Mouse (Mus musculus) hindbrain, embryonic 10.5 days (tissue): ENCODE data around the gene Kdelr2. TPM values are rescaled to one million over a fixed set of nuclear protein-coding genes. Genes with fewer than 3 reads are reported as not detected.

ENCODE experiments used
- DNase-seq: peaks from one replicate; pipeline ENCODE4 v3.0.0-alpha.2; 2017; ENCODE audit warnings: low spot score
- H3K27ac ChIP-seq: fragments of 300-500 bp; sonication (generic); 2 replicates; pipeline ENCODE4 v1.5.1; 2016; ENCODE audit warnings: mild to moderate bottlenecking, moderate library complexity
- H3K27me3 ChIP-seq: fragments of 300-500 bp; sonication (generic); 2 replicates; pipeline ENCODE4 v1.6.1; 2016; ENCODE audit warnings: mild to moderate bottlenecking; ENCODE audit not compliant: poor library complexity, insufficient read depth, severe bottlenecking
- H3K36me3 ChIP-seq: fragments of 300-500 bp; sonication (generic); 2 replicates; pipeline ENCODE4 v1.6.1; 2016; ENCODE audit warnings: mild to moderate bottlenecking, moderate library complexity
- H3K4me1 ChIP-seq: fragments of 300-500 bp; sonication (generic); replicated peaks from 2 replicates; pipeline ENCODE4 v1.6.1; 2016; ENCODE audit warnings: mild to moderate bottlenecking
- H3K4me3 ChIP-seq: fragments of 300-500 bp; sonication (generic); 2 replicates; pipeline ENCODE4 v1.5.1; 2016; ENCODE audit warnings: mild to moderate bottlenecking, moderate library complexity
- H3K9me3 ChIP-seq: fragments of 300-500 bp; sonication (generic); 2 replicates; pipeline ENCODE4 v1.6.1; 2016; ENCODE audit warnings: mild to moderate bottlenecking, moderate library complexity
- WGBS: fragments of 180-500 bp; shearing (Covaris S2); methylation state at CpG from one replicate; pipeline ENCODE4 v1.1.7; 2016; 5-methylcytosine and 5-hydroxymethylcytosine counted together
- polyA plus RNA-seq: library from polyadenylated mRNA; unstranded; fragments of >200 nt; fragmentation: Nextera tagmentation; extraction: Ambion mirVana; gene quantifications from 2 replicates; pipeline ENCODE4 v1.2.1, GENCODE M21; 2016

Gene Kdelr2
- polyA plus RNA-seq, 1 experiment from 2014 or later, result 179 TPM

- 83% methylated on average over 3 of the region's 3 CpGs for WGBS
- H3K36me3 ChIP-seq, result peaks cover 83% of the 10 kb centered on the region
Measured at GRCm38 (mm10) chr5:143409239-143409638, 5.6 kb downstream of the Kdelr2 start.

GRCm38 (mm10) chr5:143410841-143411395 lies 7.3 kb downstream of the Kdelr2 start:
- peaks cover 86% of the 10 kb centered on the region for H3K36me3 ChIP-seq
- WGBS, result 86% methylated on average over 4 of the region's 4 CpGs
- no peak overlapping the region for H3K27ac ChIP-seq
- H3K9me3 ChIP-seq, result 0 out of 2 replicates have a peak, but pooled peaks cover 2% of the 10 kb centered on the region
- DNase-seq, result no peak
- H3K27me3 ChIP-seq, result no peaks in the 10 kb centered on the region
- no peaks in the 10 kb centered on the region for H3K4me1 ChIP-seq
- no peak overlapping the region for H3K4me3 ChIP-seq

More at GRCm38 (mm10) chr5:143409239-143409638, 5.6 kb downstream of the Kdelr2 start:
- H3K27me3 ChIP-seq, result no peaks in the 10 kb centered on the region
- no peak overlapping the region for H3K27ac ChIP-seq
- H3K4me1 ChIP-seq, result peaks cover 14% of the 10 kb centered on the region
- 0 out of 2 replicates have a peak, but pooled peaks cover 2% of the 10 kb centered on the region for H3K9me3 ChIP-seq
- no peak for DNase-seq
- no peak overlapping the region for H3K4me3 ChIP-seq

GRCm38 (mm10) chr5:143421484-143421883 lies 17.8 kb downstream of the Kdelr2 start:
- no peaks in the 10 kb centered on the region for H3K27me3 ChIP-seq
- no peak overlapping the region for H3K27ac ChIP-seq
- DNase-seq, result no peak
- peaks cover 4% of the 10 kb centered on the region; the same call in 1 of the 2 replicates for H3K9me3 ChIP-seq
- H3K4me3 ChIP-seq, result no peak overlapping the region
- peaks cover 69% of the 10 kb centered on the region for H3K36me3 ChIP-seq
- no peaks in the 10 kb centered on the region for H3K4me1 ChIP-seq
- WGBS, result 92% methylated on average over 4 of the region's 4 CpGs

- WGBS, result 84% methylated on average over 4 of the region's 4 CpGs
- Histone ChIP-seq H3K27ac (no peak overlapping the region), H3K36me3 (peaks cover 54% of the 10 kb centered on the region), H3K27me3 (no peaks in the 10 kb centered on the region), H3K4me3 (no peak overlapping the region), H3K4me1 (no peaks in the 10 kb centered on the region), H3K9me3 (no peaks in the 10 kb centered on the region)
- no peak for DNase-seq
Measured at GRCm38 (mm10) chr5:143422990-143423389, 19.4 kb downstream of the Kdelr2 start.

- peak; percentile 56 for DNase-seq
- H3K27ac ChIP-seq, result no peak overlapping the region
- no peaks in the 10 kb centered on the region for H3K4me1 ChIP-seq
- no peaks in the 10 kb centered on the region for H3K9me3 ChIP-seq
- H3K27me3 ChIP-seq, result no peaks in the 10 kb centered on the region
- H3K36me3 ChIP-seq, result peaks cover 43% of the 10 kb centered on the region
- no peak overlapping the region for H3K4me3 ChIP-seq
- 39% methylated on average over 6 of the region's 6 CpGs for WGBS
Measured at GRCm38 (mm10) chr5:143423899-143424519, 20.4 kb downstream of the Kdelr2 start.

- Histone ChIP-seq H3K36me3 (no peaks in the 10 kb centered on the region), H3K27ac (no peak overlapping the region), H3K4me1 (no peaks in the 10 kb centered on the region), H3K27me3 (no peaks in the 10 kb centered on the region), H3K4me3 (no peak overlapping the region), H3K9me3 (no peaks in the 10 kb centered on the region)
- WGBS, result 4% methylated on average over 4 of the region's 4 CpGs
- peak; percentile 83 for DNase-seq
Measured at GRCm38 (mm10) chr5:143434421-143434820, 30.8 kb downstream of the Kdelr2 start.

- no peak overlapping the region for H3K4me3 ChIP-seq
- H3K36me3 ChIP-seq, result no peaks in the 10 kb centered on the region
- no peaks in the 10 kb centered on the region for H3K4me1 ChIP-seq
- H3K27me3 ChIP-seq, result no peaks in the 10 kb centered on the region
- H3K9me3 ChIP-seq, result no peaks in the 10 kb centered on the region
- DNase-seq, result no peak
- WGBS, result 79% methylated on average over 3 of the region's 3 CpGs
- H3K27ac ChIP-seq, result no peak overlapping the region
Measured at GRCm38 (mm10) chr5:143441298-143441697, 37.7 kb downstream of the Kdelr2 start.

GRCm38 (mm10) chr5:143441753-143442152 lies 38.1 kb downstream of the Kdelr2 start:
- H3K9me3 ChIP-seq, result no peaks in the 10 kb centered on the region
- no peak for DNase-seq
- no peak overlapping the region for H3K27ac ChIP-seq
- no peak overlapping the region for H3K4me3 ChIP-seq
- no peaks in the 10 kb centered on the region for H3K36me3 ChIP-seq
- no peaks in the 10 kb centered on the region for H3K4me1 ChIP-seq
- no peaks in the 10 kb centered on the region for H3K27me3 ChIP-seq
- WGBS, result 86% methylated on average over 12 of the region's 12 CpGs

GRCm38 (mm10) chr5:143463671-143464070 lies 60.0 kb downstream of the Kdelr2 start:
- peaks cover 20% of the 10 kb centered on the region for H3K36me3 ChIP-seq
- H3K4me3 ChIP-seq, result peak overlapping the region; percentile 79
- H3K9me3 ChIP-seq, result no peaks in the 10 kb centered on the region
- H3K27ac ChIP-seq, result peak overlapping the region; percentile 89; the same call in 1 of the 2 replicates
- peaks cover 20% of the 10 kb centered on the region for H3K4me1 ChIP-seq
- H3K27me3 ChIP-seq, result 0 out of 2 replicates have a peak, but pooled peaks cover 6% of the 10 kb centered on the region
- DNase-seq, result no peak
- 76% methylated on average over 11 of the region's 11 CpGs for WGBS

GRCm38 (mm10) chr5:143464100-143464756 lies 60.6 kb downstream of the Kdelr2 start, which contains the start of gene Daglb:
Daglb (plus strand) TSS chr5:143464584.
- peak within 1 kb of the TSS; percentile 89 for H3K27ac ChIP-seq
- peaks cover 20% of the 10 kb centered on the region for H3K4me1 ChIP-seq
- 3% methylated on average over 43 of the region's 43 CpGs for WGBS
- H3K4me3 ChIP-seq, result peak within 1 kb of the TSS; percentile 79
- H3K36me3 ChIP-seq, result peaks cover 25% of the 10 kb centered on the region
- DNase-seq, result peak; percentile 89
- no peaks in the 10 kb centered on the region for H3K9me3 ChIP-seq
- 0 out of 2 replicates have a peak, but pooled peaks cover 6% of the 10 kb centered on the region for H3K27me3 ChIP-seq

GRCm38 (mm10) chr5:143464757-143465118 lies 61.1 kb downstream of the Kdelr2 start:
- peaks cover 30% of the 10 kb centered on the region for H3K36me3 ChIP-seq
- H3K27ac ChIP-seq, result peak overlapping the region; percentile 89
- under 1% methylated on average over 20 of the region's 20 CpGs for WGBS
- H3K4me1 ChIP-seq, result peaks cover 20% of the 10 kb centered on the region
- H3K27me3 ChIP-seq, result 0 out of 2 replicates have a peak, but pooled peaks cover 6% of the 10 kb centered on the region
- no peaks in the 10 kb centered on the region for H3K9me3 ChIP-seq
- peak overlapping the region; percentile 79 for H3K4me3 ChIP-seq
- no peak for DNase-seq

- peak overlapping the region; percentile 79 for H3K4me3 ChIP-seq
- H3K27me3 ChIP-seq, result 0 out of 2 replicates have a peak, but pooled peaks cover 6% of the 10 kb centered on the region
- H3K4me1 ChIP-seq, result peaks cover 20% of the 10 kb centered on the region
- H3K27ac ChIP-seq, result peak overlapping the region; percentile 89; the same call in 1 of the 2 replicates
- H3K9me3 ChIP-seq, result no peaks in the 10 kb centered on the region
- H3K36me3 ChIP-seq, result peaks cover 37% of the 10 kb centered on the region
- WGBS, result 38% methylated on average over 23 of the region's 23 CpGs
- DNase-seq, result no peak
Measured at GRCm38 (mm10) chr5:143465156-143466085, 61.8 kb downstream of the Kdelr2 start.
